Mouse (Mus musculus) liver, embryonic 12.5 days (tissue): ENCODE data around the gene Mcm3. TPM values are rescaled to one million over a fixed set of nuclear protein-coding genes. Genes with fewer than 3 reads are reported as not detected.
A peak's percentile ranks its signal among the peaks of the same experiment; 100 is the strongest.
"Not testable (repeated sequence)": the region's sequence is repeated elsewhere in the genome, so short reads cannot be mapped to it uniquely, and the experiment has no call there.

ENCODE experiments used
- ATAC-seq: fragments of 200-750 bp; cut with Nextera tagmentation; 2 replicates; pipeline ENCODE4 v1.8.0; 2017; ENCODE audit warnings: moderate number of reproducible peaks, mild to moderate bottlenecking, moderate library complexity
- H3K27ac ChIP-seq: fragments of 300-500 bp; sonication (generic); 2 replicates; pipeline ENCODE4 v1.5.1; 2016; ENCODE audit warnings: mild to moderate bottlenecking
- H3K27me3 ChIP-seq: fragments of 300-500 bp; sonication (generic); replicated peaks from 2 replicates; pipeline ENCODE4 v1.6.1; 2016; ENCODE audit warnings: mild to moderate bottlenecking, moderate library complexity
- H3K36me3 ChIP-seq: fragments of 300-500 bp; sonication (generic); 2 replicates; pipeline ENCODE4 v1.6.1; 2016; ENCODE audit warnings: mild to moderate bottlenecking, moderate library complexity
- H3K4me1 ChIP-seq: fragments of 300-500 bp; sonication (generic); 2 replicates; pipeline ENCODE4 v1.6.1; 2016
- H3K4me2 ChIP-seq: fragments of 300-500 bp; sonication (generic); 2 replicates; pipeline ENCODE4 v1.6.1; 2016; ENCODE audit warnings: mild to moderate bottlenecking, moderate library complexity
- H3K4me3 ChIP-seq: fragments of 300-500 bp; sonication (generic); 2 replicates; pipeline ENCODE4 v1.5.1; 2016; ENCODE audit warnings: mild to moderate bottlenecking, moderate library complexity
- H3K9ac ChIP-seq: fragments of 300-500 bp; sonication (generic); 2 replicates; pipeline ENCODE4 v1.6.1; 2016; ENCODE audit warnings: mild to moderate bottlenecking, moderate library complexity
- H3K9me3 ChIP-seq: fragments of 300-500 bp; sonication (generic); replicated peaks from 2 replicates; pipeline ENCODE4 v1.6.1; 2016; ENCODE audit warnings: mild to moderate bottlenecking, moderate library complexity
- WGBS: fragments of 180-500 bp; shearing (Covaris S2); methylation state at CpG from one replicate; pipeline ENCODE4 v1.1.7; 2016; ENCODE audit not compliant: insufficient replicate concordance; 5-methylcytosine and 5-hydroxymethylcytosine counted together
- polyA plus RNA-seq: library from polyadenylated mRNA; unstranded; fragments of >200 nt; fragmentation: Nextera tagmentation; extraction: Ambion mirVana; gene quantifications from 2 replicates; pipeline ENCODE4 v1.2.1, GENCODE M21; 2016

The Mcm3 gene
- polyA plus RNA-seq, 1 experiment from 2014 or later: 204 TPM

DNA sequence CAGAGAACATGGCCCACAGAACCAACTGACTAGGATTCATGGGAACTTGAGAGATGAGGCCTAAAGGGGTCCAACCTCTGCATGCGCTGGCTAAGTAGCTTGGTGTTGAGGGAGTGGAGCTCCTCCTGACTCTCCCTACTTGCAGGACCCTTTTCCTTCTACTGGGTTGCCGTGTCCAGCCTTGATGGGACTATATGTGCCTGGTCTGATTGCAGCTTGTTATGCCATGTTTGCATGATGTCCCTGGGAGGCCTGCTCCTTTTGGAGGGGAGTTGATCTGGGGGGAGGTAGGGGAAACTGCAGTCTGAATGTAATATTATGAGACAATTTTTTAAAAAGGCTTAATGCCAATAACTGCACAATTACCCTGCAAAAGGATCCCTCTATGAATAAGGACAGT lies 18.8 kb downstream of the Mcm3 start:
- no peak for ATAC-seq
- Histone ChIP-seq H3K4me2 (no peak overlapping the region), H3K9me3 (no peaks in the 10 kb centered on the region), H3K27me3 (no peaks in the 10 kb centered on the region), H3K9ac (no peak overlapping the region), H3K4me3 (no peak overlapping the region), H3K27ac (no peak overlapping the region), H3K4me1 (no peaks in the 10 kb centered on the region; the same call in 1 of the 2 replicates), H3K36me3 (peaks cover 87% of the 10 kb centered on the region)
- WGBS: 89% methylated on average over 2 of the region's 2 CpGs

- Histone ChIP-seq H3K4me1 (peaks cover 17% of the 10 kb centered on the region), H3K27ac (no peak overlapping the region), H3K9ac (no peak overlapping the region), H3K27me3 (no peaks in the 10 kb centered on the region), H3K36me3 (peaks cover 26% of the 10 kb centered on the region), H3K4me2 (0 out of 2 replicates have a peak overlapping the region, but pooled peaks have one; percentile 19), H3K9me3 (no peaks in the 10 kb centered on the region), H3K4me3 (no peak overlapping the region)
- 47% methylated on average over 5 of the region's 5 CpGs for WGBS
- peak; percentile 87 for ATAC-seq
These were observed 24.9 kb downstream of the Mcm3 start for GRCm38 (mm10) chr1:20795178-20795577.

DNA sequence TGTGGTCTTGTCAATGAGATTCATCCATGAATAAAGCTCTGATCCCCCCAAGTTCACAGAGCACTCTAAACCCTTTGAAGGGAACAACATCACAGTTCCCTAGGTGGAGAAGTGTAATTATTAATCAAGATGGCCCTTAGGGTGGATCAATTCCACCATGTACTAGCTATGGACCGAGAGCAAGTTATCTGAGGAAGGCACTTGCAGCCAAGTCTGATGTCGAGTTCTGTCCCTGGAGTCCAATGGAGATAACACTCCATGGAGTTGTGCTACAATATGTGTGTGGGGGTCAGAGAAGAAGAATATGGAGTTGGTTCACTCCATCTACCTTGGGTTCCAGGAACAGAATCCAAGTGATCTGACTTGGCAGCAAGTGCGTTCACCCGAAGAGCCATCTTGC lies 25.4 kb downstream of the Mcm3 start:
- WGBS: 64% methylated on average over 4 of the region's 4 CpGs
- Histone ChIP-seq H3K4me3 (no peak overlapping the region), H3K27ac (no peak overlapping the region), H3K9me3 (no peaks in the 10 kb centered on the region), H3K4me2 (peak overlapping the region; percentile 19; the same call in 1 of the 2 replicates), H3K9ac (no peak overlapping the region), H3K27me3 (no peaks in the 10 kb centered on the region), H3K4me1 (peaks cover 17% of the 10 kb centered on the region), H3K36me3 (peaks cover 22% of the 10 kb centered on the region)
- ATAC-seq: peak; percentile 77

- Histone ChIP-seq H3K27ac (no peak overlapping the region), H3K4me3 (no peak overlapping the region), H3K9me3 (no peaks in the 10 kb centered on the region), H3K9ac (no peak overlapping the region), H3K27me3 (peaks cover 8% of the 10 kb centered on the region; the same call in 1 of the 2 replicates), H3K4me1 (peaks cover 17% of the 10 kb centered on the region), H3K36me3 (no peaks in the 10 kb centered on the region), H3K4me2 (no peak overlapping the region)
- no peak for ATAC-seq
- 54% methylated on average over 7 of the region's 7 CpGs for WGBS
These were observed 28.7 kb downstream of the Mcm3 start for GRCm38 (mm10) chr1:20791414-20791813.

DNA sequence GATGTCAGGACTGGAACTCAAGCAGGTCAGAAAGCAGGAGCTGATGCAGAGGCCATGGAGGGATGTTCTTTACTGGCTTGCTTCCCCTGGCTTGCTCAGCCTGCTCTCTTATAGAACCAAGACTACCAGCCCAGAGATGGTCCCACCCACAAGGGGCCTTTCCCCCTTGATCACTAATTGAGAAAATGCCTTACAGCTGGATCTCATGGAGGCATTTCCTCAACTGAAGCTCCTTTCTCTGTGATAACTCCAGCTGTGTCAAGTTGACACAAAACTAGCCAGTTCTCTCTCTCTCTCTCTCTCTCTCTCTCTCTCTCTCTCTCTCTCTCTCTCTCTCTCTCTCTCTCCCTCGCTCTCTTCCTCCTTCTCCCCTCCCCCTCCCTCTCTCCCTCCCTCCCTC lies 29.6 kb downstream of the Mcm3 start, which contains the start of gene Il17f:
Gene Il17f, minus strand, starts transcription at position 101 of the 400 bp plus-strand sequence.
- H3K4me1 ChIP-seq: peaks cover 11% of the 10 kb centered on the region
- H3K9me3 ChIP-seq, H3K36me3 ChIP-seq, ATAC-seq, H3K27ac ChIP-seq, H3K4me3 ChIP-seq, H3K9ac ChIP-seq, H3K4me2 ChIP-seq, H3K27me3 ChIP-seq: not testable (repeated sequence)
- WGBS: 44% methylated on average over 1 of the region's 1 CpGs

- no peak overlapping the region for H3K9ac ChIP-seq
- no peaks in the 10 kb centered on the region for H3K4me1 ChIP-seq
- no peak overlapping the region for H3K4me2 ChIP-seq
- peaks cover 8% of the 10 kb centered on the region; the same call in 1 of the 2 replicates for H3K27me3 ChIP-seq
- no peak overlapping the region for H3K4me3 ChIP-seq
- no peak for ATAC-seq
- H3K36me3 ChIP-seq: no peaks in the 10 kb centered on the region
- no peaks in the 10 kb centered on the region for H3K9me3 ChIP-seq
- 49% methylated on average over 10 of the region's 10 CpGs for WGBS
- no peak overlapping the region for H3K27ac ChIP-seq
These were observed 31.7 kb downstream of the Mcm3 start for GRCm38 (mm10) chr1:20788419-20788818.

DNA sequence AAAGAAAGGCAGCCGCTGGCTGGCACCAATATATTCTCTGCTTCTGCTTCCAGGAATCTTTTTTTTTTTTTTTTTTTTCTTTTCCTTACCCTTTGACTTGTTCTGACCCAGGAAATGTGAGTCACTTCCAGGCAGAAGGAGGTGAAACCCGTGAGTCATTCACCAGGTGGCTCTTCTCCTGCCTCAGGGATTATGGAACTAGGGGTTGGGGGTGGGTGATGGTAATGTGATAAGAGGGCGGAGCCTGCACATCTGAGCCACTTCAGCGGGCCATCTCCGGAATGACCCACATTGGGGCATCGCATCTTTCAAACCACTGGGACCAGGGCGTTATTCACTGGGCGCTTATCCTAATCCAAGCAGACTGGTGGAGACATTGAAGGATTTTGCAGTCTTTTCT lies 33.1 kb downstream of the Mcm3 start:
- no peaks in the 10 kb centered on the region for H3K9me3 ChIP-seq
- H3K4me3 ChIP-seq: no peak overlapping the region
- H3K36me3 ChIP-seq: no peaks in the 10 kb centered on the region
- no peak overlapping the region for H3K4me2 ChIP-seq
- H3K27me3 ChIP-seq: peaks cover 8% of the 10 kb centered on the region; the same call in 1 of the 2 replicates
- H3K4me1 ChIP-seq: no peaks in the 10 kb centered on the region
- 43% methylated on average over 8 of the region's 8 CpGs for WGBS
- no peak for ATAC-seq
- H3K27ac ChIP-seq: no peak overlapping the region
- no peak overlapping the region for H3K9ac ChIP-seq

DNA sequence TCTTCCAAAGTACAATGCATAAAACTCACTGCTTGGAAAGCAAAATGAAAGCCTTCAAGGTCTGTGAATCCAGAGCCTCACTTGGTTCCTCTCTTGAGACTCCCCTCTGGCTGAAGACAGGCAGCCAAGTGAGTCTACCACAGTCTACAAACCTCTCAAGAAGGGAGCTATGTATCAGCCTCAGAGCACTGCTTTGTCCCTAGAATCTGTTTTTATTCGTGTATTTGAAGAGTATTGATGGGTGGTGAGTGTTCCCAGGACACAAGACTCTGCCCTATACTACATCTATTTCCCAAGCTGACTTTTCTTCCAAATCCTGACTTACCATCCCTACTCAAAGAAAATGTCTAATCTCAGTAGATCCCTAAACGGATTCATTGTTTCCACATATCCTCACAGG lies 41.7 kb downstream of the Mcm3 start:
- H3K9me3 ChIP-seq: no peaks in the 10 kb centered on the region
- ATAC-seq: no peak
- no peak overlapping the region for H3K9ac ChIP-seq
- no peak overlapping the region for H3K27ac ChIP-seq
- no peaks in the 10 kb centered on the region for H3K27me3 ChIP-seq
- no peak overlapping the region for H3K4me3 ChIP-seq
- H3K4me1 ChIP-seq: no peaks in the 10 kb centered on the region
- WGBS: 40% methylated on average over 2 of the region's 2 CpGs
- H3K4me2 ChIP-seq: no peak overlapping the region
- no peaks in the 10 kb centered on the region for H3K36me3 ChIP-seq

GRCm38 (mm10) chr1:20774026-20774730 lies 45.9 kb downstream of the Mcm3 start:
- H3K4me2 ChIP-seq: not testable (repeated sequence)
- WGBS: 61% methylated on average over 4 of the region's 4 CpGs

DNA sequence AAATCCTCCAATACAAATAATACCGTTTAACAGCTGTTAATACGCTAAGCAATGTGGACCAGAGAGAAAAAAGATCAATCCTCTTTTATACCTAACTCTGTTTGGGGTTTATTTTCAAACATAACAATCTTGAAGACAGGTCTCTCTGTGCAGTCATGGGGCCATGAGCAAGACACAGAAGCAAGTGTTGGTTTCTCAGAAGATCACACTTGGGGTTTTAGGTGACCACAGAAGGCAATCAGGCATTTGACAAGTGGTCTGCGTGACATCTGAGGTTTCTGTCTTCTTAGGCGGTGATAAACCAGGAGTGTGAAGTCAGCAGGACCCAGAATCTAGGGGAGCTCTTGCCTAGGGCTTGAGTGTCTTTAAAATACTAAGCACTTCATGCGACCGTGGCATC lies 53.6 kb downstream of the Mcm3 start:
- Histone ChIP-seq H3K27me3 (no peaks in the 10 kb centered on the region), H3K36me3 (no peaks in the 10 kb centered on the region), H3K4me2 (no peak overlapping the region), H3K4me3 (no peak overlapping the region), H3K27ac (no peak overlapping the region), H3K4me1 (no peaks in the 10 kb centered on the region), H3K9ac (no peak overlapping the region), H3K9me3 (no peaks in the 10 kb centered on the region)
- no peak for ATAC-seq
- 40% methylated on average over 6 of the region's 6 CpGs for WGBS

More at GRCm38 (mm10) chr1:20774026-20774730, 45.9 kb downstream of the Mcm3 start:
- ATAC-seq, H3K27ac ChIP-seq, H3K36me3 ChIP-seq, H3K9ac ChIP-seq, H3K9me3 ChIP-seq, H3K27me3 ChIP-seq, H3K4me3 ChIP-seq, H3K4me1 ChIP-seq: not testable (repeated sequence)

DNA sequence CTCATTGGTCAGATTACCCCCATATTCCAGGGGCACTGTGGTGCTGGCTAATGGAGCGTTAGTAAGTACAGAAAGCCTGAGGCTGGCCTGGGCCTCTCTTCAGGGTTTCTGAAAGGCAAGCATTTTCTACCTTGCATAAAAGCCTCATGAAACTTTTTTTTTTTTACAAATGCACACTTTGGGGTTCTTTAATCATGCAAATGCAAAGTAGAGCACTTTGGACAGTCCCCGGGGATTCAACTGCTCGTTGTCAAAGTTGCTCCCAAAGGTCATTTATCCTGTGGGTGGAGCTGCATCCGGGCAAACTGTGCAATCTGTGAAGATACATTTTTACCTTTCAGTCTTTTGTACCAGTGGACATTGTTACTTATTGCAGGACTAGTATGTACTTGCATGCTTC lies 58.7 kb downstream of the Mcm3 start:
- Histone ChIP-seq H3K9me3 (no peaks in the 10 kb centered on the region), H3K4me3 (no peak overlapping the region), H3K9ac (no peak overlapping the region), H3K36me3 (no peaks in the 10 kb centered on the region), H3K4me2 (no peak overlapping the region), H3K4me1 (no peaks in the 10 kb centered on the region), H3K27me3 (no peaks in the 10 kb centered on the region), H3K27ac (no peak overlapping the region)
- WGBS: 71% methylated on average over 4 of the region's 4 CpGs
- no peak for ATAC-seq

GRCm38 (mm10) chr1:20760331-20760730 lies 59.8 kb downstream of the Mcm3 start:
- ATAC-seq: no peak
- Histone ChIP-seq H3K9me3 (no peaks in the 10 kb centered on the region), H3K27ac (no peak overlapping the region), H3K4me2 (no peak overlapping the region), H3K4me3 (no peak overlapping the region), H3K9ac (no peak overlapping the region), H3K36me3 (no peaks in the 10 kb centered on the region), H3K27me3 (no peaks in the 10 kb centered on the region), H3K4me1 (no peaks in the 10 kb centered on the region)
- WGBS: 64% methylated on average over 5 of the region's 5 CpGs

- H3K4me3 ChIP-seq: no peak overlapping the region
- no peak for ATAC-seq
- no peak overlapping the region for H3K4me2 ChIP-seq
- H3K4me1 ChIP-seq: no peaks in the 10 kb centered on the region
- WGBS: 70% methylated on average over 10 of the region's 10 CpGs
- H3K9me3 ChIP-seq: no peaks in the 10 kb centered on the region
- no peak overlapping the region for H3K9ac ChIP-seq
- no peak overlapping the region for H3K27ac ChIP-seq
- no peaks in the 10 kb centered on the region for H3K27me3 ChIP-seq
- no peaks in the 10 kb centered on the region for H3K36me3 ChIP-seq
These were observed 60.3 kb downstream of the Mcm3 start for GRCm38 (mm10) chr1:20759799-20760198.
